Mouse (Mus musculus) ovary, adult 10 weeks (tissue): Measurements from ENCODE around the gene Itgam. TPM values are rescaled to one million over a fixed set of nuclear protein-coding genes. Genes with fewer than 3 reads are reported as not detected.

ENCODE experiments used
- polyA plus RNA-seq: library from polyadenylated mRNA; stranded (reverse); fragments of 350-450 nt; fragmentation: Illumina TruSeq; extraction: RNeasy Lipid Tissue Mini Kit (QIAGEN cat#74804); gene quantifications from one replicate; pipeline ENCODE4 v1.2.3, GENCODE M21; 2014

The Itgam gene
- polyA plus RNA-seq, result 5.8 TPM

GRCm38 (mm10) chr7:128062456-128062855 lies at the start of gene Itgam, which contains the start of gene Gm49368:
Itgam (plus strand) TSS chr7:128062640.
Gm49368 (plus strand) TSS chr7:128062683.

DNA sequence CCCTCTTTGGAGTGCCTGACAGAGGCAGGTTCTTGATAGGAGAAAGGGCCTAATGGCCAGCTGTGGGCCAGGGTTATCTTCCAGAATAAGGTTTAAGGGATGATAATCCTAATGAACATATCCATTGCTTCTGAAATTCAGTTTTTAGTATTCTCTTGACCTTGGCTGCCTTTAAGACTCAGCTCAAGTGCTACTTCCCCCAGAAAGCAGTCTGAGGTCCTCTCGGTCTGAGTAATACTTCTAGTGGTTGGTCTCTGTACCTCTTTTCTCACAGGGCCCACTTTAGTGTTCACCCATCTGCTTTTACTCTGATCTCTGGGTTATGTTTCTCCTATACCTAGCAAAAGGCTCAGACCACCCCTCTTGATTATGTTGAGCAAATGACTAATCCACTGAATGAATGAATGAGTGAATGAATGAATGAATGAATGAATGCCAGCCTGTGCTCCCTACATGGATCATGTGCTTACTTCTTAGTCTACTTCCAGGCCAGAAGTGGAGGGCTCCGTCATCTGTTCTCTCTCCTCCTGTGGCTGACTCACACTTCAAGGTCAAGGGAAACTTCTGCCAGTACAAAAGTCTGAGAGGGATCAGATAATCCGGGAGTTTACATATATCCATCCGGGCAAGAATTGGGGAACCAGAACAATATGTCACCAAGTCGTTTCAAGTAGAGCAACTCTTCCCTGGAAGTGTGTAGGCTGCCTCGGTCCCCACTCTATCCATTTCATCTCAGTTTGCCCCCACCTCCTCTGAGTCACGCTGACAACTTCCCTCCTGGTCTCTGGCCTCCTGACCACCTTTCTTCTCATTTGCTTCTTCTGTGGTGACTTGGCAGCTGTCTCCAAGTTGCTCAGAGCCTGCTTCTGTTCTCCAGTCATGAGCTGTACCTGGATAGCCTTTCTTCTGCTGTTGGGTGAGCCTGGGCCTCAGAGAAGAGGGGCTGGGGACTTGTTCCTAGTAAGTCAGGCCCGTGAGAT lies 66.6 kb downstream of the Itgam start, which contains the start of gene Itgax:
Gene Itgax (plus strand): TSS at position 807 of the 980 bp plus-strand sequence.

DNA sequence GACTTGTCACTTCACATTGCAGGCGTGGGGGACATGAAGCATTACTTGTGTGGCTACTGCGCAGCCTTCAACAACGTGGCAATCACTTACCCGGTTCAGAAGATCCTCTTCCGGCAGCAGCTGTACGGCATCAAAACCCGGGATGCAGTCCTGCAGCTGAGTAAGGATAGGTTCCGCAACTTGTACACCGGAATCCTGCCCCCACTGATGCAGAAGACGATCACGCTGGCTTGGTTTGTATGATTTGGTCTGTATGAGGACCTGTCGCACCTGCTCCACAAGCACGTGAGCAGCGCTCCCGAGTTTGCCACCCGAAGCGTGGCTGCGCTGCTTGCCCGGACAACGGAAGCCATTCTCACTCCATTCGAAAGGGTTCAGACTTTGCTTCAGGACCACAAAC lies 91.6 kb downstream of the Itgam start, which contains the start of gene Itgad:
Gene Itgad (plus strand): TSS at position 301 of the 400 bp plus-strand sequence.

Other genes with a start within 250 kb of the Itgam start
- gene Stx4a, start 238.3 kb upstream of the Itgam start, polyA plus RNA-seq, result 12.8 TPM
- 1.1 TPM for gene Stx1b, start 238.1 kb upstream of the Itgam start, polyA plus RNA-seq
- 9.1 TPM for gene Zfp646, start 186.4 kb upstream of the Itgam start, polyA plus RNA-seq
- gene Zfp668, start 185.8 kb upstream of the Itgam start, polyA plus RNA-seq, result 4.3 TPM
- gene Prss53, start 171.7 kb upstream of the Itgam start, polyA plus RNA-seq, result not detected
- gene Gm21974, start 167.2 kb upstream of the Itgam start, polyA plus RNA-seq, result not detected
- gene Vkorc1, start 167.0 kb upstream of the Itgam start, polyA plus RNA-seq, result 68.1 TPM
- 3.2 TPM for gene Bckdk, start 158.6 kb upstream of the Itgam start, polyA plus RNA-seq
- gene Kat8, start 150.1 kb upstream of the Itgam start, polyA plus RNA-seq, result 7.5 TPM
- gene Prss8, start 132.5 kb upstream of the Itgam start, polyA plus RNA-seq, result not detected
- not detected for gene Prss36, start 115.9 kb upstream of the Itgam start, polyA plus RNA-seq
- 903 TPM for gene Fus, start 95.2 kb upstream of the Itgam start, polyA plus RNA-seq
- gene Pycard, start 68.8 kb upstream of the Itgam start, polyA plus RNA-seq, result 5.3 TPM
- not detected for gene Trim72, start 58.7 kb upstream of the Itgam start, polyA plus RNA-seq
- not detected for gene Gm49368, start within 50 bp of the Itgam start, polyA plus RNA-seq
- 5.0 TPM for gene Itgax, start 66.9 kb downstream of the Itgam start, polyA plus RNA-seq
- not detected for gene Itgad, start 91.7 kb downstream of the Itgam start, polyA plus RNA-seq
- gene Cox6a2, start 143.7 kb downstream of the Itgam start, polyA plus RNA-seq, result not detected
- 0.26 TPM for gene Armc5, start 174.7 kb downstream of the Itgam start, polyA plus RNA-seq
- gene 9130023H24Rik, start 175.4 kb downstream of the Itgam start, polyA plus RNA-seq, result 7.0 TPM
- gene Tgfb1i1, start 184.2 kb downstream of the Itgam start, polyA plus RNA-seq, result 18.4 TPM
- gene Slc5a2, start 203.0 kb downstream of the Itgam start, polyA plus RNA-seq, result not detected
- gene BC017158, start 235.5 kb downstream of the Itgam start, polyA plus RNA-seq, result 4.8 TPM